Mouse (Mus musculus) adrenal gland, postnatal 4 days (tissue): ENCODE measurements at regions not wholly inside any gene's neighbourhood (a gene's known extent, or its start where the extent isn't known, plus 50 kb on each side); places are given as distances from the start of the nearest gene placed in this dataset.
"Not testable (repeated sequence)": the region's sequence is repeated elsewhere in the genome, so short reads cannot be mapped to it uniquely, and the experiment has no call there.

Source experiments
- DNase-seq, 2 experiments: peaks; one replicate each; pipeline ENCODE4 v3.0.0; 2021 to 2022; ENCODE audit warnings: low spot score in 2 of 2, mixed read lengths in 2 of 2

DNA sequence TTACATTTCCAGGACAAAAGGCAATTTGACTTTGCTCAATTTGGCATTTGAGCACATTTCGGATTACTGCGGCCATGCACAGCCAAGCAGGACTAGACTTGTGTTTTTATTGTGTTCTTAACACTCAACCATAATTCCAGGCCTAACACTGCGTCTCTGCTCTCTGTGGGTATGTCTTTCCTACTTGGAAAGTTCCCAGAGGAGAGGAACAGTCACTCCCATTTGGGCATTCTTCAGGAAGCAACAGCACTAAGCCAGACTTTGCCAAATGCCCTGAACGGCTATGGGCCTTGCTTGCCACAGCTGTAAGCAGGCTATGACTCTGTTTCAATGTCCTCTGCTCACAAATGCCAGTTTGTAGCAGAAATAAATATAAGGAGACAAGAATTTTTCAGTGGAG is 56.5 kb upstream of the Pdk3 start:
- no peak for DNase-seq

DNA sequence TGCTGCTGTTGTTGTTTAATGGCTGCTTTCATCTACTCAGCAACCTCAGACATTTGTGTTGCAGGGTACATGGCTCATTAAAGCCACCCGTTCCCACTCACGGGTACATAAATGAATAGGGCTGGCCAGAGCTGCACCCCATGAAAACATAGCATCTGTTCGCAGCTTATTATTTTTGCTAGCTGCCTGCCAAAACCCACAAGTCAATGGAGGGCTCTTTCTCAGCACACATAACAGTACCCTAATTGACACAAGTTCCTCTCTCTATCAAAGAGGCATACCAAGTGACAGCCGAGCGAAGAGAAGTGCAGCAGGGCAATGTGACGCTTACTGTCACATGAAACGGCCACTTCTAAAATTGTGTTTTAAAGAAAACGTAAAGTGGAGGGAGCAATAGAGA is 57.0 kb upstream of the Pdk3 start:
- DNase-seq: no peak

DNA sequence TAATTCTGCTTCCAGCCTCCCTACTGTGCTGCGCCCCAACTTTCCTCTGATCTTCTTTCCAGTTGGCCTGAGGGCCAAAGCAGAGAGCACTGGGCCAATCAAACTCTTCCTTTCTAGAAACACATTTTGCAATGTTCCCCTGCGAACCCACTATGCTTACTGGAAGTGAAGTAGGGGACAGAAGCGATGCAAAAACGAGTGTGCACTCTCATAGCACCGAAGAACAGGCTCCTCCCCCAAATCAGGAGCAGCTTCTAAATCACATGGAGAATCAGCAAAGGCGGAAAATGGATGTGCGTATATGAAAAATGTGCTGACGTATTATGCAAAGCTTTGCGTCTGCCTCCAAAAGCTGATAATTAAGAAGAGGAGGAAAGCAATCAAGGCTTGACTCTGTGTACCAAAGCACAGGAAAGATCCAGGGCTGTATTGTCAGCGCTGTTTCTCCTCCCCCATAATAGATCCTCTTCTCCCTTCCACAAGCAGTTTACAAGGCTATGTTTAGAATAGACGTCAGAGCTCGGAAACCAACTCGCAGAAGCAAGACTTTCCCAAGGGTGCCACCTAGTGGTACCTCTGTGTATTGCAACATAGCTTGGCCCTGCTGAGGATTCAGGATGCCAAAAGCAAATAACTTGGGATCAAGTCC is 57.5 kb upstream of the Pdk3 start:
- DNase-seq: peak; percentile 36 to 48

DNA sequence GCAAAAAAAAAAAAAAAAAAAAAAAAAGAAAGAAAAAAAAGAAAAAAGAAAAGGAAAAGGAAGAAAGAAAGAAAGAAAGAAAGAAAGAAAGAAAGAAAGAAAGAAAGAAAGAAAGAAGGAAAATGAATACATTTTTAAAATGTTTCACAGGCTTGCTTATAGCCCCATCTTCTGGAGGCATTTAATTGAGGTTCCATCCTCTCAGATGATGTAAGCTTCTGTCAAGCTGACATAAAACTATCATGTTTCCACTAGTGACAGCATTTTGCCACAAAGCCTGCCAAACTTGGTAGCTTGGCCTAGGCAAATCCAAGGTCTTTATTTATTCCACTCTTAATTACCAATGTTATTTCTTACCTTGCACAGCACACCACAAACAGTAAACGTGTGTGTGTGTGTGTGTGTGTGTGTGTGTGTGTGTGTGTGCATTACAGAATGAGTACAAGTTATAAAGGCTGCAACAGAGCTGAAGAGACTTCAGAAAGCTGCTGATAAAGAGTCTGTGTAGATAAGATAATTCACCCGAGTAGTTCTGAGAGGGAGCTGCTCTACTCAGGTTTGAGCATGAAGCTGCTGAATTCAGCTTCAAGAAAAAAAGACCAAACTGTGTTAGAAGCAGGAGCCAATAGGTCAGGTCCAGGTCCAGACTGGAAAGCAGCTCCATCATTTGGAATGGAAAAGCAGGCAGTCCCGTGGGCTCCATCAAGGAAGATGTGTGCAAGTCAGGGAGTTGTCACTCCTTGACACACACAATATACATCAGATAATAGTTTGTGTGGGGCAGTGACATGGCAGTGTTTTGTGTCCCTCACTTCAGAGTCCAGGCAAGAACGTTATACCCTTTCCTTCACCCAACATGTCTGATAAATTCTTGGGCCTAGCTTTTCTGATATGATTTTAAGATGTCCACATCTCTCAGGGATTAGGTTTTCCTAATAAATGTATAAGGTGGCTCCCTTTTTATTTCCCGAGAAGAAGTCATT is 65.1 kb upstream of the Pdk3 start:
- no peak for DNase-seq

DNA sequence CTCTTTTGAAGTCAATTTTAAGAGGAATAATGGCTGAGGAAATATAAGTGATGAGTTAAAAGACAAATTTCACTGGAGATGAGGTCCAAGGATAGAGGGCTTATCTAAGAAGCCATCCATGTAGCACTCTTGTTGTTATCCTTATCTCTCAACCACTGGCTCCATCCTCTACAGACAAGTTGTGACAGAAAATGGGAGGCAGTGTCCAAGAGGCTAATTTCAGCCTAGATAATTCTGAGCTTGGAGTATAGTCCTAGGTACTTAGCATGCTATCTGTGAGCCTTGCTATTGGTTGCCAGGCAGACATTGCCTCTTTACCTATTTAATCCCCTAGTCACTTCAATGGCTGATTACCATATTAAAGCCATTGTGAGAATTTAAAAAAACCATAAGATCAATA is 65.2 kb upstream of the AU015836 start:
- DNase-seq: no peak

DNA sequence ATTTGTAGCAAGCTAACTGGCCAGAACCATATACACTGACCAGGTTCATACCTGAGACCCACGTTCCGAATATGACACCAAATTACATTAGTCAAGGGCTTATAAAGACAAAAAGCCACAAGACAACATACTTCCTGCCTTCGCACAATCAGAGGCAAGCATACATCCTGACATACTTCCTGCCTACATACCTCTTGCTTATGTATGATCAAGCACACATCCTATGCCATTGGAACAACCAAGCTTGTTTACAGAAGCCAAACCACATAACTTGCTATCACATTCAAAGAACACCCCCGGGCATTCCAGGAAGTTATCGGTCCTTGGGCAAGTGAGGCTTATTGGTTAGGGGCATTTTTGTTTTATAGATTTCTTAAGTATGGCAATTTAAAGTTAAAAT is 62.9 kb upstream of the AU015836 start:
- no peak for DNase-seq

DNA sequence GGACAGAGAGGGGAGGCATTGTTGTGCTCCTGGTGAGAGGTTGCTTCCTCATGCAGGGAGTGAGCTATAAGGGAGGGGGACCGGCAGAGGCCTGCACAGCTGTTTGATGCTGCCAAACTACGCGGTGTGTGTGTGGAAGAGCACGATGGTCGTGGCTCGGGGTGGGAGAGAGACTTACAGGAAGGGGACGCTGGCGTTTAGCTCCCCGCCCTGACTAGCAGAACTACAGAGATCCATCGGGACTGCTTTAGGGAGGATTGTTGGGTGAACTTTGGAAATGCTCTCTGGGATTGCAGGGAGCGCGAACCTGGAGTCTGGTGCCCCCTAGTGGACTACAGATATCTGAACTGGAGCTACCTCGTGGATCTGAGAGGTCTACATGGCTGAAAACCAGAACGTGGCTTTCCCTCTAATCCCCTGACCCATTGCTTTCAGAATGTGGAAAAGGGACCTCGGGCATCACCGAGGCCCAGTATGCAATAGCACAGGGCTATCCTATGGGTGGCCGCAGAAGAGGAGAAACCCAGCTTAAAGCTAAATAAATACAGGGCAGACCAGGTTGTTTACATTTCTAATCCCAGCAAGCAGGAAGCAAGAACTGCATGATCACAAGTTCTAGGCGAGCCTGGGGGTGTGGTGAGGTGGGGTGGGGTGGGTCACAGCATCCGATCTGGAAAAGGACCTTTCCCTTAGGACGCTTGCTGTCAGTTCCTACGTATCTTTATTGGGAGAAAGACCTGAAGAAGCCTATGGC is 57.2 kb upstream of the AU015836 start:
- peak in 1 of 2 experiments; percentile 7 for DNase-seq

DNA sequence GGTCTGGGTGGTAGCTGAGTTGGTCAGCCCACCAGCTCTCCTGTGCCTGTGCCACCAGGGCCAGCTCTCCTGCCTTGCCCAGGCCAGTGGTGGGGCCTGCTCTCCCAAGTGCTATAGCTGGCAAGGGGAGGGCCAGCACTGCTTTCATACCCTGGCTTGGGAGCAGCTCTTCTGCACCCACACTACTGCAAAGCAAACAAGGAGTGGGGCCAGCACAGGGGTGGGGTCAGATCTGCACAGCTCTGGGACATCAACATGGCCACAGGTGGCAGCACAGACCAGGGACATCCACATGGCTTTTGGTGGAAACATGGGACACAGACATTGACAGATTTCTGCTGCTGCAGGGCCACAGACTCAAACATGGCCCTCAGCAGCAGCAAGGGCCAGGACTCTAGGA is 52.9 kb upstream of the AU015836 start:
- DNase-seq: no peak

DNA sequence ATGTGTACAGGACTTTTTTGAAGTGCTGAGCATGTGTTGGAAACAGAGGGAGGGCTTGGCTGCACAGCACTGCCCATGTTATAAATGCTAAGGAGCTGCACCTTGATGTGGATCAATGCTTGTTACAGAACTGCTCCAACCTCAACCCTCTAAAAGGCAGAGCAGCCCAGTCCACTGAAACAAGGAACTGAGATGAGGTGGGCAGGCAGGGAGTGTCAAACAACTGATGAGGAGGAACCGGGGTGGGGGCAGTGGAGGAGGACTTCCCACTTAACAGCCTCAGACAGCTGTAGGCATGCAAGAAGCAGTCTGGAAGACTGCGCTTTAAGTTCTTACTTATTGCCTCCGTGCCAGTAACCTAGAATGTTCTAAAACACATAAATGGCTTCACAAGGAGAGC is 51.1 kb upstream of the AU015836 start:
- DNase-seq: not testable (repeated sequence)
